Mouse (Mus musculus): Measurements from ENCODE around the gene Cep104.

- TF ChIP-seq CTCF (IDR thresholded peaks at IDR 0.05; ENCODE audit: borderline replicate concordance, extremely low read depth, insufficient read depth, insufficient read length) = no peak
- TF ChIP-seq POLR2A (IDR thresholded peaks at IDR 0.05; ENCODE audit: borderline replicate concordance, extremely low read depth, insufficient read depth, insufficient read length, poor library complexity, severe bottlenecking) = no peak
Measured at GRCm38 (mm10) chr4:153980470-153980869, 5.5 kb downstream of the Cep104 start.

Measured in brain, embryonic 14.5 days (tissue).